Mouse (Mus musculus) embryo, embryonic 11.5 days (tissue): ENCODE data around the gene Arl6ip4.
A peak's percentile ranks its signal among the peaks of the same experiment; 100 is the strongest.

ENCODE experiments used
- DNase-seq: peaks from one replicate; pipeline ENCODE4 v3.0.0-alpha.2; 2012; ENCODE audit warnings: low read depth, low spot score

Gene Arl6ip4

DNA sequence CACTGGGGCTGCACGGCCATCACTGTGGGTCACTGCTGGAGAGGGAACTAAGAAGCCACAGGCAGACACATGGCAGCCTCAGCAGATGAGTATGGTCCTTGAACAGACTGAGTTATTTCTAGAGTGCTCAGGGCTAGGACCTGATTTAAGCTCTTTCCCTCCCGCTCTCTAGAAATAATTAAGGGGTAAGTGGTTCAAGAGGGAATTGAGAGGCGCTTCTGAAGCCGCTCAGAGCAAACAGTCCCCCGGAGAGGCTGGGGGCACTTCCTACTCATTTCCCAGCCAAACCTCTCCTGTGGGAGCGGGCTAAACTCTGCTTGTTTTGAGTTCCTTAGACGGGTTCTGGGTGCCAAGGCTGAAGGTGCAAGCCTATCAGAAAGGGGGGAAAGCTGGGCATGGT, 35.0 kb downstream of the Arl6ip4 start:
- DNase-seq, result no peak

DNA sequence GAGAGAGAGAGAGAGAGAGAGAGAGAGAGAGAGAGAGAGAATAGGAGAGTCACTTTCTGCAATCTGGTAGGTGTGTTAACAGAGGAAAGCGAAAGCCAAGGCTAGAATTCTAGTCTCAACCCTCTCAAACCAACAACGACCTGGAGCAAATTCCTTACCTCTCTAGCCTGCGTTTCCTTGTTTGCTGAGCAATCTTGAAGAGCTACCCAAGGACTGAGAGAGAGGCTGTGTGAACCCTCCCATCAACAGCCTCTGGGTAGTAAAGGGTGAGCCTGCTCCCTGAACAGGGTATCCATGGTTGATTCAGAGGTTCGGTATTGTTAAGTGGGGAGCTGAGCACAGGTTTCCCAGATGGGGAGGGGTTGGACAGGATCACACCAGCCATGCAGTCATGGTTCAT, 36.8 kb downstream of the Arl6ip4 start:
- DNase-seq, result no peak

DNA sequence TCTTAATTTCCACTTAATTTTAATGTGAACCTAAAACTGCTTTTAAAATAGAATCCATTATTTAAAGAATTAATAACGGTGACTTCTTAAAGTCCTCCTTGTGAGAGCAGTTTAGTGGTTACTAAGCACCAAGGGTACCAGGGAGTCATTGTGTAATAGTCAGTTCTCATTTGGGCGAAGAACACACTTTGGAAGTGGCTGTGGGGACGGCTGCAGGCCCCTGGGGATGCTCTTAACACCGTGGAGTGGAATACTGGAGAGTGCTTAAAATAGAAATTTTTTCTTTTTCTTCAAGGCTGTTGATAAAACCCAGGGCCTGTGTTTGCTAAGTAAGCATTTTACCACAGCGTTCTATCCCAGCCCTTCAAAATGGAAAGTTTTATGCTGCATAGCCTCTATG, 40.1 kb downstream of the Arl6ip4 start:
- no peak for DNase-seq

GRCm38 (mm10) chr5:124158305-124158704, 42.4 kb downstream of the Arl6ip4 start:
- no peak for DNase-seq

DNA sequence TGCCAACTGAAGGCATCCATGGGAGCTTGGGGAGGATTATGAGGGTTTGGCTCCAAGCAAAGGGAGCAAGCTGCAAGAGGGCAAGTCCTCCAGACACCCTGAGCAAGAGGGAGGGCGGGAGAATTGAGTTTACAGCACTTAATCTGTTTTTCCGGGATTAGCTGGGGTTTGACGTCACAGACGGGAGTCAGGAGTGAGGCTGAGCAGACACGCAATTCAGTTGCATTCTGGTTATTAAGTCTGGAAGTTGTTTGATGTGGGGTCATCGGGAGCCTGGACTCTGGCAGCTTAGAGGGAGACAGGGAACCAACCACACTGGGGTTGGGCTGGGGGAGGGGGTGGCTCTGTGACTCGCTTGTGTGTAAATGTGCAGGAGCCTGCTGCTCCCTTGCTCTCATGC, 43.6 kb downstream of the Arl6ip4 start:
- no peak for DNase-seq

- no peak for DNase-seq
These were observed 45.9 kb downstream of the Arl6ip4 start for GRCm38 (mm10) chr5:124161831-124162230.

GRCm38 (mm10) chr5:124162577-124162976, 46.7 kb downstream of the Arl6ip4 start:
- DNase-seq, result peak; percentile 59

DNA sequence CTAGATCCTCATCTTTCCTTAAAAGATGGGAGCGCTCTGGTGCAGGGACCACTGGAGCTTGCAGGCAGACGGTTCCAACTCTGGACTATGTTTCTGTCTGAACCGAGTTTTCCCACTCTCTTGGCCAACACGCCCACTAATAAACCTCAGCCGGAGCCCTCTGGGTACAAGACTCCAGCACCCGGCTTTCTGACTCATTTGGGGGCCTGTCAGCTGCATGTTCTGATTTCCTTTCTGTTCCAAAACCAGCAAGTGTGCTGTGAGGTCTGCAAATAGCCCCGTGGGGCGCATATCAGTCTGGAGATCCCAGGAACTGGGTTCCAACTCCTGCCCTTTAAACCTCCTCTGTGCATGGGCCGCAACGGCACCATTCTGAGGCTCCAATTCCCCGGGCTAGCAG, 47.6 kb downstream of the Arl6ip4 start:
- no peak for DNase-seq

GRCm38 (mm10) chr5:124165622-124166570, 50.0 kb downstream of the Arl6ip4 start:
- DNase-seq, result no peak

DNA sequence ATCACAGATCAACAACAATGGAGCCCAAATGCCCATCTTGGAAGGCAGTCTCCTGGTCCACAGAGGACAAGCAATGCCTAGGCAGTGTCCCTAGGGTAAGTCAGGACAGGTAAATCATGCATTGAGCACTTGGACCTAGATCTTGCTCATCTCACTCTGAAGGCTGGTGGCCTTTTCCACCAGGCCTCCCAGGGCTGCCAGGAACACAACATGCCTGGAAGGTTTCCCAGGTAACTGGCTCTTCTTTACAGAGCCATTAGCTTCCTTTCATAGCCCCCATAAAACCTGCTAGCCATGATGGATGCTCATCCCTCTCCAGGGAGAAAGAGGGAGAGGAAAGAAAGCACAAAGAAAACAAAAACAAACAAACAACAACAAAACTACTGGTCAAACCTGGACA, 50.9 kb downstream of the Arl6ip4 start:
- DNase-seq, result no peak

DNA sequence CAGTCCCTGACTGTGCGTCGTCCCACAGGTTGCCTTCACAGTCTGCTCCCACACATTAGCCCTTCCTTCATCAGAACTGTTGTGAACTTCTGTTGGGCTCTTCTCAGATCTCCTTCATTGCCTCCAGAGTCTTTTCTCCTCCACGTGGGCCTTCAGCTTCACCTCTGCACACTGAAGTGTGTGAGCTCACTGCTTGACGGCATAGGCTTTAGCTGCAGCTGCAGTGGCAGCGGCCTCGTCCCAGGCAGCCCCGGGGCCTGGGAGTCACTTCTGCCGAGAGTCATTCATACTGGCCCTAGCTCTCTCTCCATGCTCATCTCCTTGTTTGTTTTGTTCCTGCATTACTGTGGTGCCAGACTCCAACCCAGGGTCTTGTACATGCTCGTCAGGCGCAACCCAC, 51.7 kb downstream of the Arl6ip4 start:
- DNase-seq, result no peak
